Mouse (Mus musculus) macrophage (primary cell): Measurements from ENCODE around the gene Spaca3. TPM values are rescaled to one million over a fixed set of nuclear protein-coding genes. Genes with fewer than 3 reads are reported as not detected.

Source experiments
- H3K27ac ChIP-seq: fragments of 350-480 bp; formaldehyde crosslinking; 2 replicates; pipeline ENCODE4 v1.9.0; 2021
- H3K36me3 ChIP-seq: fragments of 350-480 bp; formaldehyde crosslinking; 2 replicates; pipeline ENCODE4 v1.9.0; 2021; ENCODE audit errors: inconsistent target
- H3K4me3 ChIP-seq: fragments of 350-480 bp; formaldehyde crosslinking; 2 replicates; pipeline ENCODE4 v1.9.0; 2021; ENCODE audit errors: inconsistent target
- H3K79me2 ChIP-seq: fragments of 350-480 bp; formaldehyde crosslinking; 2 replicates; pipeline ENCODE4 v1.9.0; 2021; ENCODE audit errors: inconsistent target
- WGBS: methylation state at CpG from one replicate; pipeline ENCODE4 v1.1.7; 2026; ENCODE audit warnings: inconsistent platforms; ENCODE audit not compliant: missing documents; 5-methylcytosine and 5-hydroxymethylcytosine counted together
- polyA plus RNA-seq: library from polyadenylated mRNA; stranded (reverse); fragments of 250-400 nt; gene quantifications from 3 replicates; pipeline ENCODE4 v1.2.4, GENCODE M21; 2018; ENCODE audit warnings: inconsistent platforms
- total RNA-seq, 78 experiments: library from RNA; depleted of rRNA; stranded (reverse); fragments of 250-400 nt; gene quantifications; 1 replicate in 9 of 78; 2 replicates in 24 of 78; 3 replicates in 43 of 78; 4 replicates in 2 of 78; pipeline ENCODE4 v1.2.4; 2018; ENCODE audit warnings: inconsistent platforms in 56 of 78

Gene Spaca3
- total RNA-seq (2018; cell fraction: chromatin; rRNA removed): not detected
- total RNA-seq (2018; cell fraction: cytosol; rRNA removed): not detected
- total RNA-seq (2018; cell fraction: nucleus; rRNA removed): not detected
- not detected in 3 replicates for polyA plus RNA-seq

- Histone ChIP-seq H3K4me3 (no peak within 1 kb of the TSS), H3K79me2 (no peaks in the 10 kb centered on the region), H3K27ac (no peak within 1 kb of the TSS), H3K36me3 (no peaks in the 10 kb centered on the region)
- WGBS: 89% methylated on average over 10 of the region's 10 CpGs
Measured at GRCm38 (mm10) chr11:80858065-80858464, at the start of gene Spaca3. Gene Spaca3 (plus strand): TSS chr11:80858365.

GRCm38 (mm10) chr11:80808551-80809070 is 49.6 kb upstream of the Spaca3 start:
- Histone ChIP-seq H3K79me2 (no peaks in the 10 kb centered on the region), H3K4me3 (no peak overlapping the region), H3K27ac (no peak overlapping the region), H3K36me3 (no peaks in the 10 kb centered on the region)
- 83% methylated on average over 5 of the region's 6 CpGs for WGBS

GRCm38 (mm10) chr11:80809666-80809992 is 48.5 kb upstream of the Spaca3 start:
- Histone ChIP-seq H3K4me3 (no peak overlapping the region), H3K36me3 (no peaks in the 10 kb centered on the region), H3K79me2 (no peaks in the 10 kb centered on the region), H3K27ac (no peak overlapping the region)
- WGBS: 91% methylated on average over 6 of the region's 6 CpGs

- no peak within 1 kb of the TSS for H3K27ac ChIP-seq
- no peak within 1 kb of the TSS for H3K4me3 ChIP-seq
- H3K79me2 ChIP-seq: no peaks in the 10 kb centered on the region
- 4% methylated on average over 38 of the region's 54 CpGs for WGBS
- H3K36me3 ChIP-seq: no peaks in the 10 kb centered on the region
Measured at GRCm38 (mm10) chr11:80809993-80810821, 48.0 kb upstream of the Spaca3 start, which contains the start of gene Tmem98. Gene Tmem98 (plus strand): TSS chr11:80810175.

- Histone ChIP-seq H3K4me3 (no peak overlapping the region), H3K79me2 (no peaks in the 10 kb centered on the region), H3K27ac (no peak overlapping the region), H3K36me3 (no peaks in the 10 kb centered on the region)
- WGBS: 35% methylated on average over 5 of the region's 5 CpGs
Measured at GRCm38 (mm10) chr11:80811156-80811555, 47.0 kb upstream of the Spaca3 start.

GRCm38 (mm10) chr11:80815354-80815753 is 42.8 kb upstream of the Spaca3 start:
- H3K36me3 ChIP-seq: no peaks in the 10 kb centered on the region
- no peak overlapping the region for H3K27ac ChIP-seq
- WGBS: 90% methylated on average over 7 of the region's 7 CpGs
- H3K4me3 ChIP-seq: no peak overlapping the region
- H3K79me2 ChIP-seq: no peaks in the 10 kb centered on the region

- no peaks in the 10 kb centered on the region for H3K36me3 ChIP-seq
- no peak overlapping the region for H3K27ac ChIP-seq
- WGBS: 74% methylated on average over 11 of the region's 11 CpGs
- H3K4me3 ChIP-seq: no peak overlapping the region
- no peaks in the 10 kb centered on the region for H3K79me2 ChIP-seq
Measured at GRCm38 (mm10) chr11:80818060-80818697, 40.0 kb upstream of the Spaca3 start.

GRCm38 (mm10) chr11:80820085-80820484 is 38.1 kb upstream of the Spaca3 start:
- H3K27ac ChIP-seq: no peak overlapping the region
- H3K4me3 ChIP-seq: no peak overlapping the region
- WGBS: 84% methylated on average over 3 of the region's 3 CpGs
- no peaks in the 10 kb centered on the region for H3K79me2 ChIP-seq
- no peaks in the 10 kb centered on the region for H3K36me3 ChIP-seq

GRCm38 (mm10) chr11:80821296-80821695 is 36.9 kb upstream of the Spaca3 start:
- no peak overlapping the region for H3K27ac ChIP-seq
- H3K4me3 ChIP-seq: no peak overlapping the region
- H3K79me2 ChIP-seq: no peaks in the 10 kb centered on the region
- 61% methylated on average over 14 of the region's 14 CpGs for WGBS
- no peaks in the 10 kb centered on the region for H3K36me3 ChIP-seq

GRCm38 (mm10) chr11:80821794-80822193 is 36.4 kb upstream of the Spaca3 start:
- Histone ChIP-seq H3K4me3 (no peak overlapping the region), H3K27ac (no peak overlapping the region), H3K36me3 (no peaks in the 10 kb centered on the region), H3K79me2 (no peaks in the 10 kb centered on the region)
- 96% methylated on average over 9 of the region's 9 CpGs for WGBS

- H3K79me2 ChIP-seq: no peaks in the 10 kb centered on the region
- 92% methylated on average over 2 of the region's 2 CpGs for WGBS
- no peaks in the 10 kb centered on the region for H3K36me3 ChIP-seq
- no peak overlapping the region for H3K27ac ChIP-seq
- H3K4me3 ChIP-seq: no peak overlapping the region
Measured at GRCm38 (mm10) chr11:80835395-80835794, 22.8 kb upstream of the Spaca3 start.

GRCm38 (mm10) chr11:80835841-80836240 is 22.3 kb upstream of the Spaca3 start:
- Histone ChIP-seq H3K27ac (no peak overlapping the region), H3K36me3 (no peaks in the 10 kb centered on the region), H3K4me3 (no peak overlapping the region), H3K79me2 (no peaks in the 10 kb centered on the region)
- WGBS: 61% methylated on average over 4 of the region's 4 CpGs

GRCm38 (mm10) chr11:80838724-80839123 is 19.4 kb upstream of the Spaca3 start:
- Histone ChIP-seq H3K4me3 (no peak overlapping the region), H3K36me3 (no peaks in the 10 kb centered on the region), H3K27ac (no peak overlapping the region), H3K79me2 (no peaks in the 10 kb centered on the region)
- 85% methylated on average over 1 of the region's 1 CpGs for WGBS

- WGBS: 85% methylated on average over 2 of the region's 2 CpGs
- Histone ChIP-seq H3K4me3 (no peak overlapping the region), H3K36me3 (no peaks in the 10 kb centered on the region), H3K27ac (no peak overlapping the region), H3K79me2 (no peaks in the 10 kb centered on the region)
Measured at GRCm38 (mm10) chr11:80843435-80843834, 14.7 kb upstream of the Spaca3 start.

- WGBS: 83% methylated on average over 5 of the region's 7 CpGs
- Histone ChIP-seq H3K36me3 (no peaks in the 10 kb centered on the region), H3K27ac (no peak overlapping the region), H3K79me2 (no peaks in the 10 kb centered on the region), H3K4me3 (no peak overlapping the region)
Measured at GRCm38 (mm10) chr11:80845486-80845885, 12.7 kb upstream of the Spaca3 start.
